Mouse (Mus musculus) MEL (cell line): ENCODE data around the gene Lmx1a. TPM values are rescaled to one million over a fixed set of nuclear protein-coding genes. Genes with fewer than 3 reads are reported as not detected.

ENCODE experiments used
- DNase-seq: peaks from one replicate; pipeline ENCODE4 v3.0.0; 2011; ENCODE audit warnings: low read depth, low spot score
- H3K27ac ChIP-seq: 2 replicates; pipeline ENCODE4 v1.5.1; 2012; ENCODE audit warnings: low read depth, mild to moderate bottlenecking, control low read depth, low read length, moderate library complexity; ENCODE audit not compliant: control insufficient read depth
- H3K27me3 ChIP-seq, 2 experiments: fragments of 150-350 bp in 1 of 2; sonication (generic) in 1 of 2; 2 replicates each; pipeline ENCODE4 v1.6.1; 2012; ENCODE audit warnings: low read length in 2 of 2, mild to moderate bottlenecking in 2 of 2, improper control_type of control experiment in 1 of 2, moderate library complexity in 1 of 2; ENCODE audit not compliant: insufficient read depth in 2 of 2, control insufficient read depth in 1 of 2
- H3K36me3 ChIP-seq, 2 experiments: 2 replicates each; pipeline ENCODE4 v1.6.1; 2012 to 2014; ENCODE audit warnings: low read length in 2 of 2, improper control_type of control experiment in 1 of 2, inconsistent platforms in 1 of 2, mild to moderate bottlenecking in 1 of 2; ENCODE audit not compliant: insufficient read depth in 2 of 2, control insufficient read depth in 1 of 2
- H3K4me1 ChIP-seq, 2 experiments: fragments of 150-350 bp in 1 of 2; sonication (generic) in 1 of 2; 2 replicates each; pipeline ENCODE4 v1.6.1; 2012; ENCODE audit warnings: low read length in 2 of 2, improper control_type of control experiment in 1 of 2, mild to moderate bottlenecking in 1 of 2; ENCODE audit not compliant: insufficient read depth in 2 of 2, control insufficient read depth in 1 of 2
- H3K4me3 ChIP-seq, 2 experiments: fragments of 150-350 bp in 1 of 2; sonication (generic) in 1 of 2; 2 replicates each; pipeline ENCODE4 v1.5.1; 2012; ENCODE audit warnings: low read depth in 2 of 2, low read length in 2 of 2, mild to moderate bottlenecking in 2 of 2, moderate library complexity in 2 of 2, control low read depth in 1 of 2, improper control_type of control experiment in 1 of 2; ENCODE audit not compliant: control insufficient read depth in 1 of 2, insufficient read depth in 1 of 2
- H3K79me2 ChIP-seq: 2 replicates; pipeline ENCODE4 v1.6.1; 2012; ENCODE audit warnings: mild to moderate bottlenecking, low read length, moderate library complexity; ENCODE audit not compliant: control insufficient read depth, poor library complexity, insufficient read depth
- H3K9ac ChIP-seq: 2 replicates; pipeline ENCODE4 v1.6.1; 2012; ENCODE audit warnings: low read depth, mild to moderate bottlenecking, control low read depth, low read length, moderate library complexity; ENCODE audit not compliant: control insufficient read depth, poor library complexity, severe bottlenecking
- H3K9me3 ChIP-seq: fragments of 150-350 bp; sonication (generic); replicated peaks from 2 replicates; pipeline ENCODE4 v1.6.1; 2012; ENCODE audit warnings: mild to moderate bottlenecking, low read length, improper control_type of control experiment, moderate library complexity; ENCODE audit not compliant: insufficient read depth
- CHD1 ChIP-seq: IDR thresholded peaks from 2 replicates; pipeline ENCODE4 v1.6.1; 2012; ENCODE audit warnings: low read depth, mild to moderate bottlenecking, inconsistent platforms, low read length, improper control_type of control experiment
- CHD2 ChIP-seq: IDR thresholded peaks from 2 replicates; pipeline ENCODE4 v1.6.1; 2011; ENCODE audit warnings: low read length, improper control_type of control experiment
- E2F4 ChIP-seq: IDR thresholded peaks from 2 replicates; pipeline ENCODE4 v1.6.1; 2011; ENCODE audit warnings: low read depth, low read length, improper control_type of control experiment, borderline replicate concordance
- ETS1 ChIP-seq: IDR thresholded peaks from 2 replicates; pipeline ENCODE4 v1.6.1; 2012; ENCODE audit warnings: low read depth, mild to moderate bottlenecking, inconsistent platforms, low read length, improper control_type of control experiment, moderate library complexity
- HCFC1 ChIP-seq: IDR thresholded peaks from 2 replicates; pipeline ENCODE4 v1.6.1; 2012; ENCODE audit warnings: low read depth, mild to moderate bottlenecking, inconsistent platforms, low read length, improper control_type of control experiment, moderate library complexity
- KAT2A ChIP-seq: conservative IDR thresholded peaks from 2 replicates; pipeline ENCODE4 v1.6.1; 2012; ENCODE audit warnings: low read depth, low read length, improper control_type of control experiment, inconsistent platforms
- MAFK ChIP-seq: IDR thresholded peaks from 2 replicates; pipeline ENCODE4 v1.6.1; 2011; ENCODE audit warnings: low read depth, mild to moderate bottlenecking, low read length, improper control_type of control experiment, borderline replicate concordance
- MAX ChIP-seq: IDR thresholded peaks from 2 replicates; pipeline ENCODE4 v1.6.1; 2011; ENCODE audit warnings: low read length, improper control_type of control experiment
- MXI1 ChIP-seq: IDR thresholded peaks from 2 replicates; pipeline ENCODE4 v1.6.1; 2011; ENCODE audit warnings: mild to moderate bottlenecking, low read depth, low read length, improper control_type of control experiment
- MYC ChIP-seq: IDR thresholded peaks from 2 replicates; pipeline ENCODE4 v1.6.1; 2011; ENCODE audit warnings: low read depth, mild to moderate bottlenecking, low read length, improper control_type of control experiment, moderate library complexity
- NELFE ChIP-seq: IDR thresholded peaks from 2 replicates; pipeline ENCODE4 v1.6.1; 2011; ENCODE audit warnings: low read depth, low read length, improper control_type of control experiment
- POLR2AphosphoS2 ChIP-seq: IDR thresholded peaks from 2 replicates; pipeline ENCODE4 v1.6.1; 2011; ENCODE audit warnings: low read length, improper control_type of control experiment
- POLR2AphosphoS5 ChIP-seq: IDR thresholded peaks from 2 replicates; pipeline ENCODE4 v1.6.1; 2012; ENCODE audit warnings: low read depth, borderline replicate concordance, mild to moderate bottlenecking, inconsistent platforms, low read length, moderate library complexity, mixed read lengths
- RCOR1 ChIP-seq: IDR thresholded peaks from 2 replicates; pipeline ENCODE4 v1.6.1; 2012; ENCODE audit warnings: low read depth, mild to moderate bottlenecking, inconsistent platforms, low read length, improper control_type of control experiment
- SIN3A ChIP-seq: IDR thresholded peaks from 2 replicates; pipeline ENCODE4 v1.6.1; 2012; ENCODE audit warnings: low read length, improper control_type of control experiment, inconsistent platforms
- SMC3 ChIP-seq: IDR thresholded peaks from 2 replicates; pipeline ENCODE4 v1.6.1; 2011; ENCODE audit warnings: low read depth, low read length, improper control_type of control experiment
- TAL1 ChIP-seq: IDR thresholded peaks from 2 replicates; pipeline ENCODE4 v1.6.1; 2012; ENCODE audit warnings: mild to moderate bottlenecking, inconsistent platforms, low read length, moderate library complexity, mixed read lengths
- TCF12 ChIP-seq: IDR thresholded peaks from 2 replicates; pipeline ENCODE4 v1.6.1; 2014; ENCODE audit warnings: low read depth, mild to moderate bottlenecking, inconsistent platforms, low read length, improper control_type of control experiment, moderate library complexity
- UBTF ChIP-seq: IDR thresholded peaks from 2 replicates; pipeline ENCODE4 v1.6.1; 2012; ENCODE audit warnings: low read depth, mild to moderate bottlenecking, inconsistent platforms, low read length, improper control_type of control experiment, moderate library complexity, borderline replicate concordance; ENCODE audit not compliant: insufficient read depth
- USF1 ChIP-seq: IDR thresholded peaks from 2 replicates; pipeline ENCODE4 v1.6.1; 2014; ENCODE audit warnings: low read depth, mild to moderate bottlenecking, inconsistent platforms, low read length, improper control_type of control experiment, moderate library complexity
- USF2 ChIP-seq, 2 experiments: IDR thresholded peaks; 2 replicates each; pipeline ENCODE4 v1.6.1; 2011 to 2012; ENCODE audit warnings: improper control_type of control experiment in 2 of 2, low read length in 2 of 2, borderline replicate concordance in 1 of 2, inconsistent platforms in 1 of 2, low read depth in 1 of 2, mild to moderate bottlenecking in 1 of 2; ENCODE audit not compliant: insufficient read depth in 1 of 2
- ZC3H11A ChIP-seq: IDR thresholded peaks from 2 replicates; pipeline ENCODE4 v1.6.1; 2012; ENCODE audit warnings: low read depth, mild to moderate bottlenecking, inconsistent platforms, low read length, improper control_type of control experiment
- ZKSCAN1 ChIP-seq: IDR thresholded peaks from 2 replicates; pipeline ENCODE4 v1.6.1; 2012; ENCODE audit warnings: low read depth, mild to moderate bottlenecking, inconsistent platforms, low read length, improper control_type of control experiment, moderate library complexity
- polyA plus RNA-seq, 2 experiments: library from polyadenylated mRNA; stranded (reverse) in 1 of 2; unstranded in 1 of 2; fragments of >175 nt in 1 of 2; fragments of >200 nt in 1 of 2; gene quantifications; 2 replicates each; pipeline versions ENCODE4 v1.2.1 to v1.2.4; 2012; ENCODE audit warnings: low replicate concordance in 2 of 2, low read depth in 1 of 2; ENCODE audit not compliant: insufficient read length in 2 of 2, insufficient read depth in 1 of 2, missing spikeins in 1 of 2
- total RNA-seq: library from RNA; depleted of rRNA; stranded (reverse); fragments of 300-350 nt; gene quantifications from 2 replicates; pipeline ENCODE4 v1.2.3, GENCODE M21; 2012

Lmx1a gene
- total and polyA plus RNA-seq, 3 experiments: not detected

GRCm38 (mm10) chr1:167885776-167886175 is 196.7 kb downstream of the Lmx1a start:
- Histone ChIP-seq H3K9me3 (no peaks in the 10 kb centered on the region), H3K4me3 (no peak overlapping the region), H3K27ac (no peak overlapping the region), H3K79me2 (no peaks in the 10 kb centered on the region), H3K4me1 (no peaks in the 10 kb centered on the region), H3K36me3 (no peaks in the 10 kb centered on the region), H3K9ac (no peak overlapping the region)
- no peak for DNase-seq
- no peak for TF ChIP-seq HCFC1
- no peak for TF ChIP-seq POLR2AphosphoS5
- TF ChIP-seq CHD2: no peak
- TF ChIP-seq USF2 (IDR thresholded peaks at IDR 0.05; ENCODE audit: borderline replicate concordance in 1 of 2, insufficient read depth in 1 of 2, low read depth in 1 of 2, low read length in 2 of 2): no peak
- TF ChIP-seq ZC3H11A: no peak
- TF ChIP-seq POLR2AphosphoS2: no peak
- TF ChIP-seq SIN3A: no peak
- TF ChIP-seq USF1: no peak
- no peak for TF ChIP-seq UBTF
- no peak for TF ChIP-seq MYC
- TF ChIP-seq, all 39 proteins: peak for 0
- no peaks in the 10 kb centered on the region for H3K27me3 ChIP-seq

- Histone ChIP-seq H3K27ac (no peak overlapping the region), H3K4me3 (no peak overlapping the region), H3K79me2 (no peaks in the 10 kb centered on the region), H3K27me3 (no peaks in the 10 kb centered on the region), H3K9me3 (no peaks in the 10 kb centered on the region), H3K36me3 (no peaks in the 10 kb centered on the region), H3K9ac (no peak overlapping the region), H3K4me1 (no peaks in the 10 kb centered on the region)
- DNase-seq: no peak
- no peak for TF ChIP-seq MXI1
- no peak for TF ChIP-seq CHD1
- TF ChIP-seq HCFC1: no peak
- no peak for TF ChIP-seq RCOR1
- no peak for TF ChIP-seq TAL1
- no peak for TF ChIP-seq SMC3
- no peak for TF ChIP-seq POLR2AphosphoS5
- TF ChIP-seq MAFK: no peak
- no peak for TF ChIP-seq E2F4
- no peak for TF ChIP-seq ZKSCAN1
- no peak for TF ChIP-seq ETS1
- no peak for TF ChIP-seq NELFE
- no peak for TF ChIP-seq KAT2A
- TF ChIP-seq MAX: no peak
- TF ChIP-seq USF1: no peak
- TF ChIP-seq TCF12: no peak
These were observed 199.1 kb downstream of the Lmx1a start for GRCm38 (mm10) chr1:167888120-167888519.
